Mouse (Mus musculus) kidney, postnatal 36 days (tissue): ENCODE measurements at regions not wholly inside any gene's neighbourhood (a gene's known extent, or its start where the extent isn't known, plus 50 kb on each side); places are given as distances from the start of the nearest gene placed in this dataset.

Source experiments
- DNase-seq, 2 experiments: peaks; one replicate each; pipeline ENCODE4 v3.0.0; 2021 to 2022; ENCODE audit warnings: mixed read lengths in 2 of 2

GRCm38 (mm10) chr12:56402137-56402536, 56.4 kb upstream of the Mbip start:
- no peak for DNase-seq
